Mouse (Mus musculus) layer of hippocampus, adult 18-20 months (tissue): ENCODE data around the gene Ppp4r2. TPM values are rescaled to one million over a fixed set of nuclear protein-coding genes. Genes with fewer than 3 reads are reported as not detected.

Experiments
- DNase-seq, 2 experiments: peaks; one replicate each; pipeline ENCODE4 v3.0.0; 2022; ENCODE audit warnings: low spot score in 2 of 2
- long read RNA-seq: library from polyadenylated mRNA; stranded (forward); transcript quantifications from one replicate; pipeline ENCODE4 v2.0.0, GENCODE M21; 2021
- total RNA-seq, 2 experiments: library from RNA; stranded (reverse); gene quantifications; 2 replicates each; pipeline ENCODE4 v1.2.3; 2021

Ppp4r2 gene
- 10 to 100 TPM; 75.6 to 78.4 TPM for total RNA-seq
- long read RNA-seq, full-length matches to known transcripts, result 63 of 71 reads
- long read RNA-seq, partial matches to known transcripts, result 1 of 71 reads
- long read RNA-seq, other reads (novel, unspliced or antisense), result 7 of 71 reads

DNA sequence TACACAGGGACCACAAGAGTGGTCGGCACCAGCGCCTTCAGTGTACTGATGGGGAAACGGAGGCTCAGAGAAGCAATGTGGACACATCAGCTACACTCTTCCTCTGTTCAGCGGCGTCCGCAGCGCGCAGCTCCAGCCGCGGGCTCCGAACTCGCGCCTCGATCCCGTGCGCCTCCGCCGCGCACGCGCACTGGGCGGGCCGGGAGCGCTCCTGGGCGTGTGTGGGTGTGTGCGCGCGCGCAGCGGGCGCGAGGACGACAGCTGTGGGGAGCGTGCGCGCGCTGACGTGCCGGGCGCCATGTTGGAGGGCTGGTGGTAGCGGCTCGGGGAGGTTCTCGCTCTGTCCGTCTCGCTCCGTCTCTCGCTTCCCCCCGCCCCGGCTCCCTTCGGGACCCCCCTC lies at the start of gene Ppp4r2:
TSS of gene Ppp4r2 (plus strand) at position 268 of the 400 bp plus-strand sequence.
- DNase-seq, result peak; percentile 83 to 94

DNA sequence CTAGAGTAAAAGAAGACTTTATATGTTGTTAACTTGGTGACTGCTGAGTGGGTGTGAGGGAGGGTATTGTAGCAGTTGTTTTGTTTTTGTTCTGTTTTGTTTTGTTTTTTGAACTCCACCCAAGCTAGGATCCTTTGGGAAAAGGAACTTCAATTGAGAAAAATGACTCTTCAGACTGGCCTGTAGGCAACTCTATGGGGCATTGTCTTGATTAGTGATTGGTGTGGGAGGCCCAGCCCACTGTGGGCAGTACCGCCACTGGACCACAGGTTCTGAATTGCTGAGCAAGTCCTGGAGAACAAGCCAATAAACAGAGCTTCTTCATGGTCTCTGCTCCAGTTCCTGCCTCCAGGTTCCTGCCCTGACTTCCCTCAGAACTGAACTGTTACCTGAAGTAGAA lies 45.7 kb upstream of the Ppp4r2 start:
- no peak for DNase-seq

DNA sequence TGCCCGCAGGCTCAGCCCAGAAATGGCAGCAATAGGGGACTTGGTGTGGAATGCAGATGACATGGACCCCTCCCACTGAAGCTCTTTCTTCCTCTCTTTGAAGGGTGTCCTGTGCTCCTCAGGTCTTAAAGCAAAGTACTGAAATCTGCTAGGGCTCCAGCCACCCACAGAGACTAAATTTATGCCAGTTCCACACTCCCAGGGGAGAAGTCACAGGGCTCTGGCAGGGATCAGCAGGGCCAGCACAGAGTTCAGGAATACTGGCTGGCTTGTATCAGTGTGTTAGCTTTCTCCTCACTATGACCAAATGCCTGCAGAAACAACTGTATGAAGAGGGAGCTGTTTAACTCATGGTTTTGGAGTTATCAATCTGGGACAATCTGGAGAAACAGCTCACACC lies 44.3 kb upstream of the Ppp4r2 start:
- DNase-seq, result no peak

DNA sequence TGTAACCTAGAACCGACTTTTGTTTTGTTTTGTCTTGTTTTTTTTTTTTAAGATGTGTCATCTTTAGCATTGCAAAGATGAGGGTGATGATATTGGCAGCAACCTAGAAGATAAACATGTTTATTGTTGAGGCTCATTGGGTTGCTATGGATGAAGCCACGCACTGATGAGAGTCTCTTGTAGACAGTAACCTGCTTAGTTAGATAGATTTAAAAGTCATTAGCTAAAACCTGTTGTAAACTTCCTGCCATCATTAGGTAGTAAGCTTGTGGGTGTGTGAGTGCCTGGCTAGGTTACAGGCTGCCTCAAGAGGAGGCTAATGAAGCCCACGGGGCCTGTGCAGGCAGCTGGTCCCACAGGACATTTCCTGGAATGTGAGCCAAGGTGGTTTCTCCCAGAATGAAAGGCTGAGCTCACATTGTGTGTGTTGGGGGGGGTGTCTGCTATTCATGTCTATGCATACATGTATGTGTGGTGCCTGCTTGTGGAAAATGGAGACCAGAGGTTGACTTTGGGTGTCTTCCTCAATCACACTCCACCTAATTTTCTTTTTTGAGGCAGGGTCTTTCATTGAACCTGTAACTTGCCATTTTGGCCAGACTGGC lies 41.3 kb upstream of the Ppp4r2 start:
- DNase-seq, result no peak

DNA sequence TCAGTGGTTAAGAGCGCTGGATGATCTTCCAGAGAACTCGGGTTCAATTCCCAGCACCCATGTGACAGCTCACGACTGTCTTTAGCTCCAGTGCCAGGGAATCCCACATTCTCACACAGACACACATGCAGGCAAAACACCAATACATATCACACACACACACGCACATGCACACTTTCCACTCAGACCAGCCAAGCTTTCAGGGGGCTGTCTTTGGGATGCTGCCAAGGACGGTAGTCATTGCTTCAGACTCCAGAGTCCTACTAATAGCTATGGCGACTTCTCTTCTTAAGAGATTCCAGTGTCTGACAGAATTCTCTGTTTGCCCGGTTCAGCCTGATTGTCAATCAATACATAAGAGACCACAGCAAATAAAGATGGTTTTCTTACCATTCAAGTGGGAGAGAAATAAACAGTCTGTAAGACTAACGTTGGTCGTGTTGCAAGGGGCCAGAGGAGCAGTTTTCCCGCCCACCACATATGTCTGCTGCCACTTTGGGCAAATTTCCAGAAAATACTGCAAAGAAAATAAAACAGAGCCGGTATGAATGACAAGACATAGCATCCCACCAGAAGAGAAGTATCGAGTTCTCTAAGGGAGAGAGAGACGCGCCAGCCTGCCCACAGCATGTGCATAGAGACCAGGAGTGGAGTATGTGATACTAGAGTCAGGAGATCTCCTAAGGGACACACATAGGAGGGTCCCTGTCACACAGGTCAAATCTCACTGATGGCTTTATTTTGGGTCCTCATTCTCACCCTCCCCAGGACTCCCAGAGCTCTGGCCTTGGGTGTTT lies 40.3 kb upstream of the Ppp4r2 start:
- no peak for DNase-seq

DNA sequence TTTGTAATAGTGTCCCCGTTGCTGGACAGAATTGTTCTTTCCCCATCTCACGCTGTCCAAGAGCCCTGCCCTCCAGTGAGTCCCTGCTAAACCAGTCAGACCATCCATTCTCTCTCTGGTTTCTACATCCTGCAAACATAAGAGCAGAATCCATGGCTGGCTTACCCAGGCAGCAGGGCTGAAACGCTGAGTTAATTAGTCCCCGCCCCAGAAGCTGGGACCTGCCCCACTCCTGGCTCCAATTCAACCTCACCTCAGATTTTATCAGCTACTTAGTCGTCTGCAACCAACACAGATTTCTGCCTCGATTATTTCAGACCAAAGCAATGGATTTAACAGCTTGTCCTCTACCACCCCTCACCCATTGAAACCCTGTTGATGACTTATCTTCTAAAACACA lies 37.6 kb upstream of the Ppp4r2 start:
- DNase-seq, result no peak

DNA sequence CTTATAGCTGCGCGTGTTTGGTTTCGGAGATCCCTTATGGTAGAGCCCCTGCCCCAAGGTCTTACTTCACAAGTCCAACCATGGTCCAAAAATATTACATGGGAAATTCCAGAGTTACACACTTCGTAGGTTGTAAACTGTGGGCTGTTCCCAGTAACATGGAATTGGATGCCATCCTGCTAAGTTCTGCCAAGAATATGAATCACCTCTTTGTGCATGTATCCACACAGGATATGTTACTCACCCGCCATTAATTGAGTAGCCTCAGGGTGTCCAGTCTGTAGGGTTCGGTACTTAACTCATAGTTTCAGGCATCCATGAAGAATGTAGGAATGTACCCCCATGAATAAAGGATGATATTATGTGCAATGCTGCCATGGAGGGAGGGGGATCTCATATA lies 34.1 kb upstream of the Ppp4r2 start:
- DNase-seq, result no peak

DNA sequence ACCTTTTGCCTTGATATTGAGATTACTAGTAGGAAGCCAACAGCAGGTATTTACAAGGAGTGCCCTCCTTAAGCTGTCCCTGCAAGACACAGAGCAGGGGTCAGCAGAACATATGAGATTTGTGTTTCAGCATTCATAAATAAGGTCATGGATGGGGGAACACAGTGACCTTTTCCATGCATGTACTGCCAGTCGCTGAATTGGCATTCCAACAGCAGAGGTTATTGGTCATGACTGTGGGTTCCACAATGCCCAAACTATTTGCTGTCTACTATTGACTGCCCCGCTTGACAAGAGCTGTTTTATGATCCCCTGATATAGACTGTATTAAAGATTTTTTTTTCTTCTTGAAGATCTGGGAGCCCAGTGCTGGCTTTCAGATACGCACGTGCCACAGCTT lies 33.7 kb upstream of the Ppp4r2 start:
- DNase-seq, result no peak

DNA sequence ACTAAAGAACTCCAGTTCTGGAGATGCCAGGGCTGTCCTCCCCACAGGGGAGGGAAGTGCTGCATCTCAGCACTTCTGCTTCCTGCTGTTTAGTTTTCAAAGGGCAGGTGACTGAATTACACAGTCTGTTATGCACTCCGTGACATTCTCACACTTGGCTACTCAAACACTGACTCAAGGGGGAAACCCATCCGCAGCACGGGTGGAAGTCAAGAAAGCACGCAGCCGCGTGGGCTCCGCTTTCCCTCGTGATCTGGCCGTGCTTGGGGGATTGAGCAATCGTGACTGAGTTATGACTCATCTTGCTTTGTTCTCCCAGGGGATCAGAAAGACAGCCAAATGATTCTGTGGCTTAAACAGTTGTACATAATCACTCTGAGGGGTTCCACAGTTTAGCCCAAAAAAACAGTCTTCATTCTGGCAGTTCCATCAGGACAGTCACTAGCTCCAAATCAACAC lies 32.9 kb upstream of the Ppp4r2 start:
- DNase-seq, result peak; percentile 61 to 81

DNA sequence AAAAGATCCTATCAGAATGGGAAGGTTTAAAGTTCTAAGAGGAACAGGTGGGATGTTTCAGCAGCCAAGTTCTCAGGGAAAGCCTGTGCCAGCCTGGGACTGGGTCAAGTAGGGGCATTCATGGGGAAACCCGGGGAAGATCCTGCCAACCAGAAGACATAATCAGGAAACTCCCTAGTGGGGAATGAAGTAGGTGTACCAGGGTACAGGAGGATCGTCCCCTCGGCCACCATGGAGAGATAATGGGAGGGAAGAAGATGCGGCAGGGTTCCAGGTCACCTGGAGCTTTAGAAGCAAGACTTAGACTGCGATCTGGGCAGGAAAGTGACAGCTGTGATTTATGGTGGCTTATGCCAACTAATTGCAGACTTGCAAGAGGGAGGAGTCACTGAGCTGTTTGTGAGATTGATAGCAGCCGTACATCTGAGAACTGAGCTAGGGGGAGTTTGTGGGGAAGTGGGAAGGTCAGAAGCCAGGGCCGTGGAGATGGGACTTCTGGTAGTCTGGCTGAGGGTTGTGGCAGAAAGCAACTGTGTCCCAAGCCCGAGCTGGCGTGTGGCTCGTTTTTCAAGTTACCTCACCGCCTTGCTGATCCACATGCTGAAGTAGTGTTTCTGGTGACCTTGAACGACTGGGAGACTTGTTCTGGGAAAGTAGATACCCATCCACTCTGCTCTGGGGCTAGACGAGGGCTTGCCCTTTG lies 30.9 kb upstream of the Ppp4r2 start:
- no peak for DNase-seq

DNA sequence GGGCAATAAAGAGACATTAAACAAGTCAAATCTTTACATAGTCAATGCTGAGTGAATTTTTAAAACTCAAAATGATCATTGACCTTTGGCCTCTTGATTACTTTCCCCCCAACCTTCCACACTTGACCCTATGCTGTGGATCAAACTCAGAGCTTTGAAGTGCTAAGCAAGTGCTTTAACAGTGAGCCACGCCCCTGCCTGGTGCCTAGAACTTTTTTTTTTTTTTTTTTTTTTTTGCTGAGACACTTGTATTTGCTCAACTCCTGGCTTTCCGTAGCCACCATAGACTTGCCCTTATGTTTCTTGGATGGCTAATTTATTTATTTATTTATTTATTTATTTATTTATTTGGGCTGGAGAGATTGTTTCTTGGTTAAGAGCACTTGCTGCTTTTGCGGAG lies 30.2 kb upstream of the Ppp4r2 start:
- DNase-seq, result no peak

DNA sequence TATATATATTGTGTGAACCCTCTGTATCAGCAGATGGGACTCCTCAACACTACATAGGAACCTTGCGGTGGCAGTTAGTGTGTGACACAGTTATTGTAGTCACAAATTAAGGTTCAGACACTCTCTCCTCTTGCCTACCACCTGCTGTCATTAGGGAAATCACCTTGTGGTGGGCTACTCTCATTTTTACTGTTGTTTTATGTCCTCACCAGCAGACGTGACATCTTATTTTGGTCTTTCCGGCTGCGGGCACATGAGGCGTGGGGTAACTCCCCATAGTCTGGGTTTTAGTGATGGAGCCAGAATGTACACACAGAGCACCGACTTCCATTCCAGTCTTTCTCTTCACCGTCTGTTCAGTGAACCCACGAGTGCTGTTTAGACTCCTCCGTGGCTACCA lies 26.2 kb upstream of the Ppp4r2 start:
- DNase-seq, result no peak

DNA sequence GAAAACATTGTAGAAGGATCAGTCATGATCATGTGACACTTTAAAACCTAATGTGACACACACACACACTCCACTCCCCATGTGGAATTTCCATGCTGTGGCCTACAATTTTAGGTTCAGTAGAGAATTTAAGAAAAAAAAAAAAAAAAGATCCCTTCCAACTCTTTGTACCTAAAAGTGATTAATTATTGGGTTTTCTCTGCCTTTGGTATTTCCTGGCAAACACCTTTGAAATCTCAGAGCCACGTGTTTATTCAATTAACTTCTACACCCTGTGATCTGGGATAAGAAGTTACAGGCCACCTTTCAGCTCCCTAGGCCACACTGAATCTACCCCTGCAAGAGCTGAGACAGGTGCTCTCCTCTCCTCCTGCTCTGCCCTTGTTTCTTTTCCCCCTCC lies 25.7 kb upstream of the Ppp4r2 start:
- no peak for DNase-seq

DNA sequence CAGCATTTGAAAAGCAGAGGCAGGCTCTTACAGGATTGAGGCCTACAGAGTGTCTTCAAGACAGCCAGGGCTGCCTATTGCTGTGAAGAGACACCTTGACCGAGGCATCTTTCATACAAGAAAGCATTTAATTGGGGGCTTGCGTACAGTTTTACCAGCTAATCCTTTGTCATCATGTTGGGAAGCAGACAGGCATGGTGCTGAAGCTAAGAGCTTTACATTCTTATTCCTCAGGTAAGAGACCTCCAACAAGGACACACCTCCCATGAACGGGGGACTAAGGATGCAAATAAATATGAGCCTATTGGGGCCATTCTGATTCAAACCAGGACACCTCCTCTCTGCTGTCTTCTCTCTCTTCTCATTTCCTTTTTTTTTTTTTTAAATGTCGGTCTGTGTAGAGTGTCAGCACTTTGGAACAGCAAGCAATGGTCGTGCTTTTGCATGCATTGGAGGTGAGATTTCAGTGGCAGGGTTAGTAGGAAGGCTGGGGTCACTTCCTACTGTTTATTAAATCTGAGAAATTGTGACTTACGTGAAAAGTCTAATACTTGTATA lies 25.1 kb upstream of the Ppp4r2 start:
- DNase-seq, result no peak

DNA sequence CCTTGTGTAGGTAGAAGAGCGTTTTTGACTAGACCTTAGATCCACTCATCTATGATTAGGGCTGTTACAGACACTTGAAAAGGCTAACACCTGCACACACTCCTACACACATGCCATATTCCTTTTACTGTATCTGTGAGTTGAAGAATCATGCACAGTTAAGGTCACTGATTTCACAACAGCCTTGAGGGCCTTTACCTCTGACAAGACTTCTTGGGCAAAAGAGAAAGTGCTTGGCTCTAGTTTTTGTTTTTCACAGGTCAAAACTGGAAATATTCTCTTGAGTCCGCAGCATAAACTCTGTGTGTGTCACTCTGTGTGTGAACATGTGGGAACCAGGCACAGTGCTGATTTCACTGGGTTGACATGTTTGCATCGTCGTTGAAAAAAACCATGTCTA lies 23.3 kb upstream of the Ppp4r2 start:
- DNase-seq, result no peak

DNA sequence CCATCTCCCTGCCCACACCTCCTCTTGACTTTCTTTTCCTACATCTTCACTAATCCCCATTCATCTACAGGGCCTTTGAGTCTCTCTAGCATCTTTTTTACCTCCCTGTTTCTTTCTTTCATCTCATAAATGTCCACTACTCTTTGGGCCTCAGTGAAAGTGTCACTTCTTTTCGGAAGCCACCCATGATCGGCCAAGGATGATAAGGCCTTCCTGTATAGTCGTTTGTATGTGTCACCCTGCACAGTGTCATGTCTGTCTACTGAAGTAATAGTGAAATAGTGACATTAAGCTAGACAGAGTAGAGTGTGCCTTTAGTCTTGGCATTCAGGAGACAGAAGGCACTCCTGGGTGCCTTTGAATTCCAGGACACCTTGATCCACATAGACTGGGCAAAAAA lies 21.7 kb upstream of the Ppp4r2 start:
- DNase-seq, result no peak

DNA sequence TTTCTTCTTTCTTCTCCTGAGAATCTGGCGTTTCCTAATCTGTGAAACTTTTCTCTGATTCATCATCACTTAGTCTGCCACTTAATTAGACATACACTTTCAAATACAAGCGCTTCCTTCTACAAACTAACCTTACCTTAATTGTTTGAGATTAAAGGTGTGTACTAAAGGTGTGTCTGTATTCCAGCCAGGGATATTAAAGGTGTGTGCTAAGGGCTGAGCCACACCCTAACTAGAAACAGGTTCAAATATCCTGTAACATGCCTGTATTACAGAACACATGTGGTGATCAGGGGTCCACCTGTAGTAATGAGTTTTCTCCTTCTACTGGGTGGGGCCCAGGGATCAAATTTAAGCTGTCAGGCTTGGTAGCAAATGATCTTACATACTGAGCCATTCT lies 12.1 kb upstream of the Ppp4r2 start:
- DNase-seq, result no peak

DNA sequence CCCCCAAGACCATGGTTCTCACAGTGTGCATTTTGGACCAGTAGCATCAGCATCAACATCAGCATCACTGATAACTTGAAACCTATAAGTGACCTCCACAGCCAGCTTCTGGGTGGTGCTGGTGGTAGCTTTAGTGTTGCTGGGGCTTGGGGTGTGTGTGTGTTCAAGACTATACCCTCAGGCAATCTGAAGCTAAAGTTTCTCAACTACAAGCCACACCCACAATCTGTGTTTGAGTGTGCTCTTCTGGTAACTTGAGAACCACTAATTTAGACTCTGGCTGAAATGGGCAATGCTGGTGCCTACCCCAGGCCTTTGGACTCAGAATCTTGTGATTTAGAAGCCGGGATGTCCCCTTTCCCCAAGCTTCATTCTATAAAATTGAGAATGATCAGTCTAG lies 10.1 kb upstream of the Ppp4r2 start:
- no peak for DNase-seq

DNA sequence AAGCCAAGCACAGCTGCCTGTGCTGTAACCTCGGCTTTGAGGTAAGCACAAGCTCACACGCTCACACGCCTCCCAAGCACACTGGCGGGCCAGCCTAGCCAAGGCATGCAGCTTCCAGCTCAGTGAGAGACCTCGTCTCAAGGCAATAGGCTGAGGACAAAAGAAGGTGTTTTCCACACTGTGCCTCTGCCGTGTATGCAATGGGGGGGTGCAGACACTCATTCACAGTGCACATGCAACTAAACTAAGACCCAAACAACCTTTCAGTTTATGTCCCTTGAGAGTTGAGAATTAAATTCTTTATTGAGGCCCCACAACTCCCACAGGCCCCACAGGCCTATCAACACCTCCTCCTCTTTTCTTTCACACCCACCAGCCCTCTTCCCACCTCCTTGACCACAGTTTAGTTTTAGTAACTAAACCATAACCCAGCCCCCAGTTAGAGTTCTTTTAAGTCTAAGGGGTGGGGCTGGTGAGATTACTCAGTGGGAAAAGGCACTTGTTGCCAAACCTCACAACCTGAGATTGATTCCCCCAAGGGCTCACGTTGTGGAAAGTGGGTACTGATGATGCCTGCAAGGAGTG lies 8.9 kb upstream of the Ppp4r2 start:
- DNase-seq, result no peak

DNA sequence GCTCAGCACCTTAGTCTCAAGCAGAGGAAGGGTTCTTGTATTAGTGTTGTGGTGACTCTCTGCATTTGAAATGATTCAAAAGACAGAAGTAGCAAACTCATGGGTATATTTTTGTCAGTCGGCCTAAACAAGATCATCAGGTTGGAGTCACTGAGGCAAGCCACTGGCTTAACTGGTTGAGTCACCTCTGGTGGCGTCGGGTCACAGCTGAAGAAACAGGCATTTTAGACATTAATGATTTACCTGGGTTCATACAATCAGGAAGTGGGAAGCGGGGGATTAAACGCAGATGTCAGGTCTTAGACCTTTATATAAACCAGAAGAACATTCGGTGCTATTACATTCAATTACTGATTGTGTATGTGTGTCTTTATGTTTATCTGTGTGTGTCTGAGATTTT lies 7.4 kb upstream of the Ppp4r2 start:
- no peak for DNase-seq

DNA sequence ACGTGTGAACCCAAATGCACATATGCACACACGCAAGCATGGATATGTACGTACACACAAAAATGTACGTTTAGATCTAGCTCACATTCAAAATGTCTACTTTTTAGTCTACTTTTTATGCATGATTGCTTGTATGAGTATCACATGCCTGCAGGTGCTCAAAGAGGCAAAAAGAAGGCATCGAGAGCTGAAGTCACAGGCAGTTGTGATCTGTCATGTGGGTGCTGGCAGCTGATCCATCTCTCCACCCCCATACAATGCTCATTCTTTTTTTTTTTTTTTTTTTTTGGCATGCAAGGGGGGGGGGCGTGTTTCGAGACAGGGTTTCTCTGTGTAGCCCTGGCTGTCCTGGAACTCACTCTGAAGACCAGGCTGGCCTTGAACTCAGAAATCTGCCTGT lies 4.9 kb upstream of the Ppp4r2 start:
- DNase-seq, result no peak

DNA sequence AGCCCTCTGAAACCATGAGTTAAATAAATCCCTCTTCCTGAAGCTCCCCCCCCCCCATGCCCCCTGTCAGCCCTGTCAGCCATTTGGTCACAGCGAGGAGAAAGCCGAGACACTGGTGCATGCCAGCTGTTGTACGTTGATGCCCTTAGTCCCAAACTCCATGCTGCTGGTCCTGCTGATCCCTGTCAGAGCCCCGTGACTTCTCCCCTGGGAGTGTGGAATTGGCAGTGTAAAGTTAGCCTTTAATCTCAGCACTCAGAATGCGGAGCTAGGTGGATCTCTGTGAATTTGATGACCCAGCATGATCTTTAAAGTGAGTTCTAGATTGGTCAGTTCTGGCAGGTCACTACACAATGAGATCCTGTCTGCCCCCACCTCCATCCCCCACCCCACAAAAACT lies 3.7 kb upstream of the Ppp4r2 start:
- DNase-seq, result no peak
